Mouse (Mus musculus): Measurements from ENCODE around the gene Tmem41b. TPM values are rescaled to one million over a fixed set of nuclear protein-coding genes. Genes with fewer than 3 reads are reported as not detected.

Gene Tmem41b
- total RNA-seq, 2 experiments from 2014 or later = 28.8 to 32.6 TPM

DNA sequence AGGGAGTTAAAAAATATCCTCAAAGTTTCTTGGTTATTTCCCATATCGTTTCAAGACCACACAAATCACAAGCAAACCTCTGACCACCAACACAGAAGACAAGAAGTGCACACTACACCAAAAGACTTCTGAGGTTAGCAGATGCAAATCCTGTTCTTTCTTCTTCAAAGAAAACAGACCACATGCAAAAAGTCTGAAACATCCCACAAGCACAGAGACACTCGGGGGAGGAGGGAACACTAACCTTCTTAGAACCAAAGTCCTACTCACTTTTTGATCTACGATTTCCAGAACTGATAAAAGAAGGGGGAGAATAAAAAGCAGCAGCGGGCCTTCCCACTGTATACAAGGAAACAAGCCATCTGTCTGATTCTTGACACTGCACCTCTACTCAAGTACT, 35.4 kb downstream of the Tmem41b start:
- intact Hi-C loops (cut with DNase I; ENCODE audit: low total_unique reads) = no loop called here
- DNase-seq = no peak

GRCm38 (mm10) chr7:109944421-109945034, 42.2 kb downstream of the Tmem41b start:
- intact Hi-C loops (cut with DNase I; ENCODE audit: low total_unique reads) = no loop called here
- DNase-seq = no peak

DNA sequence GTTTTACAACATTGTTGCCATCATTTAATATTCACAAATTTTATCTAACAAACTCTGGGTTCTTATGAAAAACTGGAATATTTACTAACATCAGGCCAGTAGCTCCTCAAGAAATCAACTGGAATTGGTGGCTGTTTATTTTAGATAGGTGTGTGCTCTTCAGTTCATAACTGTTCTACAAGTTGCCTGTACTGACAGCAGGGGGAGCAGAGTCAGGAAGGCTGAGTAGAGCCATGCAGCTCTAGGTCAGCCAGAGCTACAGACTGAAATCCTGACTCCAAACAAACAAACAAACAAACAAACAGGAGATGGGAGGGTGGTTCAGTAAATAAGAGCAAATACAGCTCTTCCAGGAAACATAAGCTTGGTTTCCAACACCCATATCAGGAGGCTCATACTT, 57.1 kb downstream of the Tmem41b start:
- intact Hi-C loops (cut with DNase I; ENCODE audit: low total_unique reads) = no loop called here
- no peak for DNase-seq

- DNase-seq = no peak
- intact Hi-C loops (cut with DNase I; ENCODE audit: low total_unique reads) = no loop called here
These were observed 58.4 kb downstream of the Tmem41b start for GRCm38 (mm10) chr7:109928365-109928764.

GRCm38 (mm10) chr7:109924965-109925364, 61.8 kb downstream of the Tmem41b start:
- intact Hi-C loops (cut with DNase I; ENCODE audit: low total_unique reads) = no loop called here
- no peak for DNase-seq

GRCm38 (mm10) chr7:109922889-109923288, 63.8 kb downstream of the Tmem41b start:
- no peak for DNase-seq
- intact Hi-C loops (cut with DNase I; ENCODE audit: low total_unique reads) = no loop called here

Other genes starting within 250 kb of the Tmem41b start
- gene Tmem9b, start 234.1 kb downstream of the Tmem41b start, total RNA-seq (2021) = 10 to 100 TPM; 25.2 to 26.2 TPM
- under 1 TPM in 1 of 2 experiments, not detected in 1; 0.08 TPM for gene Nrip3, start 204.9 kb downstream of the Tmem41b start, total RNA-seq (2021)
- 1 to 10 TPM; 5.7 to 8.9 TPM for gene Scube2, start 121.2 kb downstream of the Tmem41b start, total RNA-seq (2021)
- gene Dennd5a, start 26.5 kb downstream of the Tmem41b start, total RNA-seq (2021) = 10 to 100 TPM; 50.2 to 57.4 TPM
- 10 to 100 TPM; 68.5 to 68.6 TPM for gene Ipo7, start 31.3 kb upstream of the Tmem41b start, total RNA-seq (2021)
- 1 to 10 TPM; 7.0 to 7.9 TPM for gene Zfp143, start 74.3 kb upstream of the Tmem41b start, total RNA-seq (2021)
- gene Wee1, start 135.1 kb upstream of the Tmem41b start, total RNA-seq (2021) = 1 to 10 TPM; 4.3 to 6.4 TPM
- 1 to 10 TPM; 8.3 to 9.0 TPM for gene Swap70, start 234.8 kb upstream of the Tmem41b start, total RNA-seq (2021)